Mouse (Mus musculus) forebrain, embryonic 15.5 days (tissue): ENCODE measurements around the gene Gm10842. TPM values are rescaled to one million over a fixed set of nuclear protein-coding genes. Genes with fewer than 3 reads are reported as not detected.

ENCODE experiments used
- ATAC-seq: fragments of 200-750 bp; cut with Nextera tagmentation; replicated peaks from 2 replicates; pipeline ENCODE4 v1.8.0; 2017; ENCODE audit warnings: mild to moderate bottlenecking, moderate TSS enrichment, moderate library complexity
- H3K27ac ChIP-seq: fragments of 300-500 bp; sonication (generic); replicated peaks from 2 replicates; pipeline ENCODE4 v1.5.1; 2015; ENCODE audit warnings: mild to moderate bottlenecking, inconsistent platforms
- H3K27me3 ChIP-seq: fragments of 300-500 bp; sonication (generic); 2 replicates; pipeline ENCODE4 v1.6.1; 2015; ENCODE audit warnings: inconsistent platforms
- H3K36me3 ChIP-seq: fragments of 300-500 bp; sonication (generic); 2 replicates; pipeline ENCODE4 v1.6.1; 2015; ENCODE audit warnings: mild to moderate bottlenecking, inconsistent platforms
- H3K4me1 ChIP-seq: fragments of 300-500 bp; sonication (generic); 2 replicates; pipeline ENCODE4 v1.6.1; 2015; ENCODE audit warnings: inconsistent platforms
- H3K4me2 ChIP-seq: fragments of 300-500 bp; sonication (generic); replicated peaks from 2 replicates; pipeline ENCODE4 v1.6.1; 2015; ENCODE audit warnings: mild to moderate bottlenecking, inconsistent platforms
- H3K4me3 ChIP-seq: fragments of 300-500 bp; sonication (generic); 2 replicates; pipeline ENCODE4 v1.5.1; 2015; ENCODE audit warnings: mild to moderate bottlenecking, inconsistent platforms
- H3K9ac ChIP-seq: fragments of 300-500 bp; sonication (generic); replicated peaks from 2 replicates; pipeline ENCODE4 v1.6.1; 2015; ENCODE audit warnings: mild to moderate bottlenecking, inconsistent platforms
- H3K9me3 ChIP-seq: fragments of 300-500 bp; sonication (generic); 2 replicates; pipeline ENCODE4 v1.6.1; 2016; ENCODE audit warnings: inconsistent platforms
- WGBS: fragments of 180-500 bp; shearing (Covaris S2); methylation state at CpG from one replicate; pipeline ENCODE4 v1.1.7; 2015; ENCODE audit warnings: mixed read lengths; 5-methylcytosine and 5-hydroxymethylcytosine counted together
- polyA plus RNA-seq: library from polyadenylated mRNA; unstranded; fragments of >200 nt; fragmentation: Nextera tagmentation; extraction: Ambion mirVana; gene quantifications from 2 replicates; pipeline ENCODE4 v1.2.1, GENCODE M21; 2015

The Gm10842 gene
- polyA plus RNA-seq, 1 experiment from 2014 or later = not detected

DNA sequence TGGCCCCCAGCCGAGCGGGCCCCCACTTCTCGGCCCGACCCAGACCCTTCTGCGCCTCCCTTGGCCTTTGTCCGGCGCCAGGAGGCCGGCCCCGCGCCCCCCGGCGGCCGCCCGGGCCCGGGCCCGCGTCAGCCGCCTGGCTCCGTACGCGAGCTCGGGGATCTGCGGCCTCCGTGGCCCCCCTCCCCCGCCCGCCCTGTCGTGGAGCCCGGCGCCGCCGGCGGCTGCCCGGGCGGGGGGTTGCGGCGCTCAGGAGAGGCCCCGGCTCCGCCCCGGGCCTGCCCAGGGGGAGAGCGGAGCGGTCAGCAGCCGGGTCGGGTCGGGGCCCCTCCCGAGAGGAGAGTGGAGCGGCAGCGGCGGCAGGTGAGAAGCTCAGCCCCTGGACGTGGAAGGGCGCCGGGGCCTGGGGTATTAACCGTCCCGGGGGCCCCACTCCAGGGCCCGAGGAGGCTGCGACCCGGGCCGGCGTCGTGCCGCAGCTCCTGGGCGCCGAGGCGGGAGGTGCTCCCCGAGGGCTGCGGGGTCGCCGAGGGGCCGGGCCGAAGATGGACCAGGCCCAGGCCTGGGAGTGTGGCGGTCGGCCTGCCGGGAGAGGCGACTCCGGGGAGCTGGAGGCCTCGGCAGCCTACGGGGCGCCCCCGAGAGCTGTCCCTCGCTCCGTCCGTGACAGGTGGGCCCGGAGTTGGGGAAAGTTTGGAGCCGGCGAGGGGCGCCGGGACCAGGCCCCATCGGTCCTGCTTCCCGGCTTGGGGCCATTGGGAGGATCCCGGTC is 35.2 kb downstream of the Gm10842 start:
- WGBS = 3% methylated on average over 87 of the region's 89 CpGs
- Histone ChIP-seq H3K4me3 (peak overlapping the region; percentile 91), H3K4me1 (peaks cover 36% of the 10 kb centered on the region), H3K9ac (peak overlapping the region; percentile 95), H3K4me2 (peak overlapping the region; percentile 76), H3K27me3 (no peaks in the 10 kb centered on the region), H3K27ac (peak overlapping the region; percentile 93), H3K36me3 (peaks cover 15% of the 10 kb centered on the region), H3K9me3 (no peaks in the 10 kb centered on the region)
- peak; percentile 76 for ATAC-seq

DNA sequence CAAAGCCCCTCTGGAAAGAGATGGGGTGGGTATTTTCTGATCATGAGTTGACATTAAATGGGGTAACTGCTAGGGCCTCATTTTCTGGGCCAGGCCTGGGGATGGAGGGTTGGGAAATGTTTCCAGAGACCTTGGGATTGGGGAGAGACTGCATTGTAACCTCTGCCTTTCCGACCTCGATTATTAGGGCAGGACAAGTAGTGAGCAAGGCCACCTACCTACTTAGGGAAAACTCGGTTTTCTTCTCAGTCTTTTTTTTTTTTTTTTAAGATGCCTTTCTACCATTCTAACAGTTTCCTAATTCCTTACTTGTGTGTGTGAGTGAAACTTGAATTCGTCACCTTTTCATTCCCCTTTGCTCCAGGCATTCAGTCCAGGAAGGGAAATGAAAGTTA is 35.8 kb downstream of the Gm10842 start:
- ATAC-seq = no peak

DNA sequence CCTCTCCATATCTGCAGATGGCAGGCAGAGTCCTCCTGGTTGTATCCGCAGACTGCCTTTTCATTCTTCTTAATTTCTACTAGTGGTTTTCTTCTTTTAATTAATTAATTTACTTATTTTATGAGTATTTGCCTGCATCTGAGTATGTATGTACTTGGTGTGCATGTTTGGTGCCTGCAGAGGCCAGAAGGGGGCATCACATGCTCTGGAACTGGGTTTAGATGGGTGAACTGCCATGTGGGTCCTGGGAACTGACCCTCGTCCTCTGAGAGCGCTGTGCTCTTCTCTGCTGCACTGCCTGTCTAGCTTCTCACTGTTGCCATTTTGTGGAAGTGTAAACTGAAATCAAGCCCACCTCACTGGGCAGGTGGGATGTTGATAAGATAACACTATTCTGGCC is 38.0 kb downstream of the Gm10842 start:
- Histone ChIP-seq H3K9ac (no peak overlapping the region), H3K4me2 (no peak overlapping the region), H3K27me3 (no peaks in the 10 kb centered on the region), H3K36me3 (peaks cover 15% of the 10 kb centered on the region), H3K9me3 (no peaks in the 10 kb centered on the region), H3K4me1 (peaks cover 22% of the 10 kb centered on the region), H3K27ac (no peak overlapping the region), H3K4me3 (no peak overlapping the region)
- ATAC-seq = no peak
- WGBS = 94% methylated on average over 3 of the region's 3 CpGs

More for the DNA sequence above, 35.8 kb downstream of the Gm10842 start:
- peaks cover 15% of the 10 kb centered on the region for H3K36me3 ChIP-seq
- H3K4me1 ChIP-seq = peaks cover 36% of the 10 kb centered on the region
- H3K27ac ChIP-seq = peak overlapping the region; percentile 93
- peak overlapping the region; percentile 76 for H3K4me2 ChIP-seq
- H3K9ac ChIP-seq = peak overlapping the region; percentile 95
- H3K4me3 ChIP-seq = peak overlapping the region; percentile 91
- H3K27me3 ChIP-seq = no peaks in the 10 kb centered on the region
- WGBS = 5% methylated on average over 4 of the region's 4 CpGs
- no peaks in the 10 kb centered on the region for H3K9me3 ChIP-seq

DNA sequence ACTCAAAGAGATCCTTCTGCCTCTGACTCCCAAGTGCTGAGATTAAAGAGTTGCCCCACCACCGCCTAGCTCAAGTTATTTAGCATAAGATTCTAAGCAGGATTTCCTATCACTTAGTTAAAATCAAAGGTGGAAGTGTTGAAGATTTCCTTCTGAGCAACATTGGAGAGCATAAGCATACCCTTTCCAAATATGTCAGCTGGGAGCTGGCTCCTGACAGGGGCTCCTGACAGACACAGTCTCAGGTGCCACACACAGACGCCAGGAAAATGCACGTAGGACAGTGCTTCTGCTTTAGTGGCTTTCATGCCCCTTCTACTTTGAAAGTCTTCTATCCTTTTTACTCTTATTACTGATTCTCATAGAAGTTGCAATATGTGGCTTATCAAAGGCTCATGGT is 45.5 kb downstream of the Gm10842 start:
- H3K36me3 ChIP-seq = no peaks in the 10 kb centered on the region
- H3K4me3 ChIP-seq = no peak overlapping the region
- 97% methylated on average over 3 of the region's 3 CpGs for WGBS
- no peaks in the 10 kb centered on the region for H3K4me1 ChIP-seq
- no peaks in the 10 kb centered on the region for H3K27me3 ChIP-seq
- no peak overlapping the region for H3K4me2 ChIP-seq
- no peak for ATAC-seq
- H3K9me3 ChIP-seq = no peaks in the 10 kb centered on the region
- H3K9ac ChIP-seq = no peak overlapping the region
- no peak overlapping the region for H3K27ac ChIP-seq

Other genes starting within 250 kb of the Gm10842 start
- gene Efcab3, start 83.3 kb upstream of the Gm10842 start, polyA plus RNA-seq = not detected in 2 replicates
- 30.6 and 34.7 TPM in 2 replicates for gene Mettl2, start 20.5 kb upstream of the Gm10842 start, polyA plus RNA-seq
- 18.6 TPM in 2 replicates for gene Tlk2, start 31.9 kb downstream of the Gm10842 start, polyA plus RNA-seq
- gene Mrc2, start 145.8 kb downstream of the Gm10842 start, polyA plus RNA-seq = 4.1 and 4.3 TPM in 2 replicates